Mouse (Mus musculus) spleen, adult 2 months (tissue): Measurements from ENCODE around the gene 4930579F01Rik.

Experiments used
- CTCF ChIP-seq: fragments of 200-500 bp; IDR thresholded peaks from 2 replicates; pipeline ENCODE4 v1.5.1; 2011; ENCODE audit warnings: mild to moderate bottlenecking, inconsistent platforms; ENCODE audit not compliant: insufficient read depth, insufficient read length, insufficient replicate concordance; ENCODE audit errors: extremely low read depth
- POLR2A ChIP-seq: fragments of 200-500 bp; IDR thresholded peaks from 2 replicates; pipeline ENCODE4 v1.6.1; 2011; ENCODE audit warnings: low read depth, low read length, inconsistent platforms

GRCm38 (mm10) chr3:138175551-138175950, 18.1 kb downstream of the 4930579F01Rik start:
- TF ChIP-seq CTCF (no peak), POLR2A (no peak)
